Mouse (Mus musculus): ENCODE data around the gene Lrg1.

- TF ChIP-seq CTCF (IDR thresholded peaks at IDR 0.05; ENCODE audit: borderline replicate concordance, extremely low read depth, insufficient read depth, insufficient read length) (no peak), POLR2A (IDR thresholded peaks at IDR 0.05; ENCODE audit: borderline replicate concordance, extremely low read depth, insufficient read depth, insufficient read length, poor library complexity, severe bottlenecking) (no peak)
Observed at GRCm38 (mm10) chr17:56072243-56072642, 49.6 kb downstream of the Lrg1 start.

Measured in brain, embryonic 14.5 days (tissue).